Mouse (Mus musculus) CH12.LX (cell line): ENCODE measurements around the gene Tent4b. TPM values are rescaled to one million over a fixed set of nuclear protein-coding genes. Genes with fewer than 3 reads are reported as not detected.

Experiments used
- DNase-seq: peaks from one replicate; pipeline ENCODE4 v3.0.0-alpha.2; 2013; ENCODE audit errors: extremely low read depth
- H3K27ac ChIP-seq: 2 replicates; pipeline ENCODE4 v1.5.1; 2012; ENCODE audit warnings: low read depth, mild to moderate bottlenecking, control low read depth, moderate library complexity; ENCODE audit not compliant: insufficient read depth
- H3K27me3 ChIP-seq: replicated peaks from 2 replicates; pipeline ENCODE3; 2012; ENCODE audit warnings: inconsistent platforms
- H3K36me3 ChIP-seq, 2 experiments: replicated peaks in 1 of 2; 2 replicates each; pipeline versions ENCODE3 to v1.6.1; 2012; ENCODE audit warnings: inconsistent platforms in 1 of 2, low read length in 1 of 2, mild to moderate bottlenecking in 1 of 2, mixed read lengths in 1 of 2, moderate library complexity in 1 of 2; ENCODE audit not compliant: control insufficient read depth in 1 of 2, insufficient read depth in 1 of 2
- H3K4me1 ChIP-seq, 2 experiments: 2 replicates each; pipeline ENCODE4 v1.6.1; 2012; ENCODE audit warnings: inconsistent platforms in 1 of 2, moderate library complexity in 1 of 2; ENCODE audit not compliant: insufficient read depth in 2 of 2, control insufficient read depth in 1 of 2
- H3K4me2 ChIP-seq: 2 replicates; pipeline ENCODE4 v1.6.1; 2012; ENCODE audit warnings: low read depth, mild to moderate bottlenecking, control low read depth; ENCODE audit not compliant: poor library complexity, insufficient read depth, severe bottlenecking
- H3K4me3 ChIP-seq, 3 experiments: fragments of 150-350 bp in 1 of 3; sonication (generic) in 1 of 3; replicated peaks in 1 of 3; 2 replicates each; pipeline versions ENCODE3 to v1.5.1; 2011 to 2012; ENCODE audit warnings: low read depth in 2 of 3, low read length in 2 of 3, mild to moderate bottlenecking in 2 of 3, moderate library complexity in 2 of 3, control low read depth in 1 of 3, improper control_type of control experiment in 1 of 3, inconsistent platforms in 1 of 3, mixed read lengths in 1 of 3; ENCODE audit not compliant: poor library complexity in 1 of 3
- H3K79me2 ChIP-seq: replicated peaks from 2 replicates; pipeline ENCODE4 v1.6.1; 2012; ENCODE audit warnings: mild to moderate bottlenecking, moderate library complexity; ENCODE audit not compliant: control insufficient read depth, poor library complexity, insufficient read depth, severe bottlenecking; ENCODE audit errors: extremely low read depth
- H3K9ac ChIP-seq: 2 replicates; pipeline ENCODE4 v1.6.1; 2012; ENCODE audit warnings: low read depth, mild to moderate bottlenecking, control low read depth, moderate library complexity; ENCODE audit not compliant: insufficient read depth
- H3K9me3 ChIP-seq: replicated peaks from 2 replicates; pipeline ENCODE3; 2012; ENCODE audit warnings: low read length, inconsistent platforms, mixed read lengths
- CHD1 ChIP-seq: IDR thresholded peaks from 2 replicates; pipeline ENCODE4 v1.6.1; 2012; ENCODE audit warnings: low read depth, low read length, improper control_type of control experiment, inconsistent platforms
- CHD2 ChIP-seq: IDR thresholded peaks from 2 replicates; pipeline ENCODE4 v1.6.1; 2011; ENCODE audit warnings: low read length, improper control_type of control experiment
- CTCF ChIP-seq, 2 experiments: IDR thresholded peaks in 1 of 2; conservative IDR thresholded peaks in 1 of 2; 2 replicates each; pipeline ENCODE4 v1.5.1; 2011 to 2012; ENCODE audit warnings: low read depth in 2 of 2, low read length in 2 of 2, improper control_type of control experiment in 1 of 2, inconsistent platforms in 1 of 2, mild to moderate bottlenecking in 1 of 2, moderate library complexity in 1 of 2
- E2F4 ChIP-seq: IDR thresholded peaks from 2 replicates; pipeline ENCODE4 v1.6.1; 2011; ENCODE audit warnings: low read depth, low read length, improper control_type of control experiment; ENCODE audit not compliant: insufficient replicate concordance
- ETS1 ChIP-seq: conservative IDR thresholded peaks from 2 replicates; pipeline ENCODE4 v1.6.1; 2012; ENCODE audit warnings: low read depth, mild to moderate bottlenecking, inconsistent platforms, low read length, improper control_type of control experiment, moderate library complexity
- GABPA ChIP-seq: IDR thresholded peaks from 2 replicates; pipeline ENCODE4 v1.6.1; 2012; ENCODE audit warnings: low read depth, low read length, improper control_type of control experiment, inconsistent platforms; ENCODE audit not compliant: insufficient replicate concordance
- HCFC1 ChIP-seq: IDR thresholded peaks from 2 replicates; pipeline ENCODE4 v1.6.1; 2012; ENCODE audit warnings: low read depth, mild to moderate bottlenecking, inconsistent platforms, low read length, improper control_type of control experiment
- IRF4 ChIP-seq: IDR thresholded peaks from 2 replicates; pipeline ENCODE4 v1.6.1; 2014; ENCODE audit warnings: low read depth, mild to moderate bottlenecking, inconsistent platforms, low read length, improper control_type of control experiment
- JUN ChIP-seq: IDR thresholded peaks from 2 replicates; pipeline ENCODE4 v1.6.1; 2011; ENCODE audit warnings: low read depth, mild to moderate bottlenecking, low read length, improper control_type of control experiment, moderate library complexity; ENCODE audit not compliant: insufficient read depth
- JUND ChIP-seq: conservative IDR thresholded peaks from 2 replicates; pipeline ENCODE4 v1.6.1; 2011; ENCODE audit warnings: low read depth, low read length, improper control_type of control experiment
- MAFK ChIP-seq: IDR thresholded peaks from 2 replicates; pipeline ENCODE4 v1.6.1; 2011; ENCODE audit warnings: low read length, improper control_type of control experiment; ENCODE audit not compliant: insufficient replicate concordance
- MAX ChIP-seq: IDR thresholded peaks from 2 replicates; pipeline ENCODE4 v1.6.1; 2011; ENCODE audit warnings: low read length, improper control_type of control experiment
- MAZ ChIP-seq: IDR thresholded peaks from 2 replicates; pipeline ENCODE4 v1.6.1; 2012; ENCODE audit warnings: low read depth, mild to moderate bottlenecking, inconsistent platforms, low read length, improper control_type of control experiment, moderate library complexity
- MXI1 ChIP-seq: IDR thresholded peaks from 2 replicates; pipeline ENCODE4 v1.6.1; 2011; ENCODE audit warnings: mild to moderate bottlenecking, low read depth, low read length, improper control_type of control experiment
- POLR2A ChIP-seq: IDR thresholded peaks from 2 replicates; pipeline ENCODE4 v1.6.1; 2011; ENCODE audit warnings: low read depth, mild to moderate bottlenecking, improper control_type of control experiment, low read length
- RCOR1 ChIP-seq: conservative IDR thresholded peaks from 2 replicates; pipeline ENCODE4 v1.6.1; 2012; ENCODE audit warnings: low read depth, mild to moderate bottlenecking, inconsistent platforms, low read length, improper control_type of control experiment
- SIN3A ChIP-seq: IDR thresholded peaks from 2 replicates; pipeline ENCODE4 v1.6.1; 2012; ENCODE audit warnings: low read length, improper control_type of control experiment, inconsistent platforms
- SMC3 ChIP-seq: IDR thresholded peaks from 2 replicates; pipeline ENCODE4 v1.6.1; 2011; ENCODE audit warnings: low read depth, low read length, improper control_type of control experiment
- TBP ChIP-seq: conservative IDR thresholded peaks from 2 replicates; pipeline ENCODE4 v1.6.1; 2011; ENCODE audit warnings: low read depth, low read length, improper control_type of control experiment
- TCF12 ChIP-seq: IDR thresholded peaks from 2 replicates; pipeline ENCODE4 v1.6.1; 2014; ENCODE audit warnings: low read depth, mild to moderate bottlenecking, inconsistent platforms, low read length, improper control_type of control experiment
- UBTF ChIP-seq: IDR thresholded peaks from 2 replicates; pipeline ENCODE4 v1.6.1; 2012; ENCODE audit warnings: low read depth, mild to moderate bottlenecking, inconsistent platforms, low read length, improper control_type of control experiment, moderate library complexity
- USF2 ChIP-seq: conservative IDR thresholded peaks from 2 replicates; pipeline ENCODE4 v1.6.1; 2011; ENCODE audit warnings: low read depth, low read length, improper control_type of control experiment
- dilution Hi-C: fragments of 300-500 bp; cut with MboI; formaldehyde crosslinking; loops from 2 replicates; pipeline ENCODE4 v1.14.3; 2020; ENCODE audit warnings: low sequenced_read_pairs; ENCODE audit not compliant: extremely low pct_unique_long_range_greater_than_20kb, extremely low pct_ligation_motif_present
- in situ Hi-C: fragments of 300-500 bp; cut with MboI; formaldehyde crosslinking; loops from 3 replicates; pipeline ENCODE4 v1.14.3; 2019; ENCODE audit warnings: low sequenced_read_pairs, low pct_ligation_motif_present, low pct_unique_long_range_greater_than_20kb, mixed read lengths
- polyA plus RNA-seq: library from polyadenylated mRNA; unstranded; fragments of >175 nt; gene quantifications from 2 replicates; pipeline ENCODE4 v1.2.1, GENCODE M21; 2012; ENCODE audit warnings: low read depth; ENCODE audit not compliant: insufficient read length
- total RNA-seq, 2 experiments: library from RNA; depleted of rRNA; stranded (reverse); fragments of 300-350 nt in 1 of 2; fragments of >200 nt in 1 of 2; gene quantifications; 2 replicates each; pipeline ENCODE4 v1.2.3; 2012 to 2014

Tent4b gene
- total and polyA plus RNA-seq, 3 experiments, result 20.1 to 37.8 (median 27.9) TPM

GRCm38 (mm10) chr8:88227851-88228250 lies 28.8 kb downstream of the Tent4b start:
- no peak overlapping the region for H3K27ac ChIP-seq
- TF ChIP-seq CTCF (conservative IDR thresholded peaks at IDR 0.05 in 1 of 2, IDR thresholded peaks at IDR 0.05 in 1 of 2; ENCODE audit: low read depth in 2 of 2, low read length in 2 of 2), result no peak
- TF ChIP-seq CHD1, result no peak
- no peak for TF ChIP-seq MAX
- no peak for TF ChIP-seq CHD2
- no peak for TF ChIP-seq TCF12
- TF ChIP-seq MAZ, result no peak
- TF ChIP-seq MXI1, result no peak
- no peak for TF ChIP-seq USF2
- no peak for TF ChIP-seq TBP
- no peak for TF ChIP-seq UBTF
- TF ChIP-seq SIN3A, result no peak
- no peak for TF ChIP-seq IRF4
- no peak for TF ChIP-seq POLR2A
- TF ChIP-seq HCFC1, result no peak
- TF ChIP-seq JUND, result no peak
- no peak for TF ChIP-seq ETS1
- TF ChIP-seq RCOR1, result no peak
- no peak for TF ChIP-seq MAFK
- TF ChIP-seq GABPA, result no peak
- dilution Hi-C loops (no loop called here), in situ Hi-C loops (no loop called here)
- peaks cover 17% of the 10 kb centered on the region for H3K79me2 ChIP-seq
- H3K27me3 ChIP-seq, result no peaks in the 10 kb centered on the region
- H3K4me2 ChIP-seq, result no peak overlapping the region
- DNase-seq, result no peak
- peaks cover 9 to 45% of the 10 kb centered on the region in 2 experiments; a peak in 3 of 4 replicates for H3K4me1 ChIP-seq
- H3K36me3 ChIP-seq, result peaks cover 0 to 36% of the 10 kb centered on the region in 2 experiments
- H3K9me3 ChIP-seq, result no peaks in the 10 kb centered on the region
- H3K9ac ChIP-seq, result no peak overlapping the region
- H3K4me3 ChIP-seq, result no peak overlapping the region

- no peak overlapping the region for H3K4me3 ChIP-seq
- H3K79me2 ChIP-seq, result peaks cover 17% of the 10 kb centered on the region
- in situ Hi-C loops, result no loop called here
- no peaks in the 10 kb centered on the region for H3K9me3 ChIP-seq
- no peaks in the 10 kb centered on the region for H3K27me3 ChIP-seq
- no peak for DNase-seq
- H3K27ac ChIP-seq, result no peak overlapping the region
- peaks cover 13 to 50% of the 10 kb centered on the region in 2 experiments; a peak in 3 of 4 replicates for H3K4me1 ChIP-seq
- no peak overlapping the region for H3K4me2 ChIP-seq
- dilution Hi-C loops, result no loop called here
- peaks cover 0 to 36% of the 10 kb centered on the region in 2 experiments for H3K36me3 ChIP-seq
- no peak overlapping the region for H3K9ac ChIP-seq
- no peak for TF ChIP-seq JUN
- TF ChIP-seq E2F4, result no peak
- no peak for TF ChIP-seq SMC3
Measured at GRCm38 (mm10) chr8:88228286-88228685, 29.3 kb downstream of the Tent4b start.
